Mouse (Mus musculus) embryo, embryonic 11.5 days (tissue): Measurements from ENCODE around the gene Ostm1.

ENCODE experiments used
- DNase-seq: peaks from one replicate; pipeline ENCODE4 v3.0.0-alpha.2; 2012; ENCODE audit warnings: low read depth, low spot score

Ostm1 gene

DNA sequence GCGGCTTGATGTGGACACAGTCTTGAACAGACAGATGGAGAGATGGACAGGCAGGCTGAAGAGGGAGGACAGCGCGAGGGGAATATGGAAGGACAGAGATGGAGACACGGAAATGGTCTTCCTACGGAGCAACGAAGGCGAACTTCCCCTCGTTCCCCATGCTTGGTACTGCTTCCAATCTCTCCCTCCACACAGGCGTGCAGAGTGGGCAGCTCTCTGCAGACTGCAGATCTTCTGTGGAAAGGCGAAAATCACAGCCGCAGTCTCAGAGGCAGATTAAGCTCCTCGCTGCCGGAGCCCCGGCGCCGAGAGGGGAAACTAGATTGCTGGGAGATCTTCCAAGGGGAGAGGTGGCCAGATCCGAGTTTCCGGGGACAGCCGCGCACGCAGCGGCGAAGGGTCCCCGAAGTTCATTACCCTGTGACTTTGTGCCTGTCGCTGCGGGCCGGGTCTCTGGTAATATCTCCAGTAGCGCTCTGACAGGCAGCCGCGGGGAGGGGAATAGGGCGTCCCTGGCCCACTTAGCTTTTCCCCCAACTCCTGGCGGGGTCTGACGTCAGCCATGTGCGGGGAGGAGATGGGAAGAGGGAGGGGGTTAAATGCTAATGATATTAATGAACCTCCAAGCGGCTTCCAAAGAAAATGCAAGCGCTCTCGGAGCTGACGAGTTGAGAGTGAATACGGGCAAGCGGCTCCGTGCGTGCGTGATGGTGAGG, at the start of gene Ostm1, which contains the start of gene Nr2e1:
Gene Ostm1, plus strand, starts transcription at position 666 of the 716 bp plus-strand sequence.
Gene Nr2e1, minus strand, starts transcription at position 476 of the 716 bp plus-strand sequence.
- DNase-seq, result no peak

DNA sequence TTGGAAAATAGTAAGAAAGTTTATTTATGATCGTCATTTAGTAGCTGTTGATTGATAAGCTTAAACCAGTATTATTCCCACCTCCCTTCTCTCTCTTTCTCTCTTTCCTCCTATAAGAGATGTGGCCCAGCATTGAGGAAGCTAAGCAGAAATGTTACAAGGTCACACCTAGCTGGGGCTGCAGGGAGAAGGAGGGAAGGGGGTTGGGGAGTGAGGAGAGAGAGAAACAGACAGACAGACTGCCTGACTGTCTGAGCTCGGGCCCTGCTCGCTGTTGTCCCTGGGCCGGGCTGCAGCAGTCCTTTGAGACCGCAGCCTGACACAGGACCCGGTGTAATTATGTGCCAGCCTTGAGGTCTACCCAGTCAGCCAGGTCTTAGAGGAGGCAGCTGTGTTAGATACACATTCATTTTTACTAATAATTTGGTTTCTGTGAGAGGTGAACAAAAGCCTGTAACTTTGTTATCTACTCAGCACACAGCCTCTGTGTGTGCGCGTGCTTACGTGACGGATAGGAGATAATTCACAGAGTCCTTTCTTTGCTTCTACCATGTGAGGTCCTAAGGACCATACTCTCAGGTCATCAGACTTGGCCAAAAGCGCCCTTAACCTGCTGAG, 49.7 kb upstream of the Ostm1 start:
- no peak for DNase-seq

DNA sequence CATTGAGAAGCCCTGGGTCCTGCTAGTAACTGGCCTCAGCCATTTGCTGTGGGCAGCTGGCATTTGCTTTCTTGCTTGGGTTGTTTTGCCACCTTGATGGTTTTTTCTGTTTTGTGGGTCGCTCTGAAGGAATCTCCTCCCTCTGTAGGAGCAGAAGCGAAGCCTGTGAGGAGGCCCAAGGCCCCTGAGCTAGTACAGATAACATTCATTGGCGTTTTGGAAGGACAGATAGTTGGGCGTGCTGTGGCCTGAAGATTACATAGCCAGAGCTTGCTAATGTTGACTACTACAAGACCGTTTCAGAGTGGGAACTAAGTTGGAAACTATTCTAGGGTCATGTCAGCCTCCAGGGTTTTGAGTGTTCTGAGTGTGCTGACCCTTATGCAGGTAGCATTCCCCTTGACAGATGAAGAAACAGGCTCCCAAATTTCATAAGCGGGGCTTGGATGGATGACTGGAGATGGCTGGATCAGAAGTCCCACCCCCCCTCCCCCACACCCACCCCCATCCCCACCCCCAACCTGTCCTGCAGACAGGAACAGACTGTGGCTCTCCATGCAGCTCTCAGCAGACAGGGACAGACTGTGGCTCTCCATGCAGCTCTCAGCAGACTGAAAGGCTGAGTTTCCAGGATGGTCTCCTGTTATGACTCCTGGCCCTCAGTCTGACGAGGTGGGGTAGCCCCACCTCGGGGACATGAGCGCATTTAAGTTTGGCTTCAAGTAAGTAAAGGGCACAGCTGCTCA, 45.9 kb upstream of the Ostm1 start:
- no peak for DNase-seq

DNA sequence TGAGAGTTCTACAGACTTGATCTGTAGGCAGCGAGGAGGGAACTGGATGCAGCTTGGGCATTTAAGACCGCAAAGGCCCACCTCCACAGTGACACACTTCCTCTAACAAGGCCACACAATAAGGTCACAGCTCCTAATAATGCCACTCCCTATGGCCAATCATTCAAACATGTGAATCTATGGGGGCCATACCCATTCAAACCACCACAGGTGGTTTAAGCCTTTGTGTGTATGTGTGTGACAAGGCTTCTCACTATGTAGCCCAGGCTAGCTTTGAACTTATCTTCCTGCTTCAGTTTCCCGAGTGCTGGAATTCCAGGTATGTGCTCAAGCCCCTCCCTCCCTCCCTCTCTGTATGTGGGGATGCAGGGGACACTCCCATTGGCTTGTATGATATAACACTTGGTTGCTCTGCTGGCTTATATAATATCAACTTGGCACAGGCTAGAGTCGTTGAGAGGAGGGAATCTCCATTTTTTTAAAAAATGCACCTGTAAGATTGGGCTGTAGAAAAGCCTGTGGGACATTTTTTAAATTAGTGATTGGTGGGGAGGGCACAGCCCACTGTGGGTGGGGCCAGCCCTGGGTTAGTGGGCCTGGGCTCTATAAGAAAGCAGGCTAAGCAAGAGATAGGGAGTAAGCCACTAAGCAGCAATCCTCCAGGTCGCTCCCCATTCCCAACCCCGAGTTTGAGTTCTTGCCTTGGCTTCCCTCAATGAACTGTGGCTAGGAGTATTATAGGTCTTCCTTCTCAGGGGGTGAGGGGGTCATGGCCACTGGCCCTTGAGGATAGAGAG, 37.7 kb upstream of the Ostm1 start:
- DNase-seq, result no peak

DNA sequence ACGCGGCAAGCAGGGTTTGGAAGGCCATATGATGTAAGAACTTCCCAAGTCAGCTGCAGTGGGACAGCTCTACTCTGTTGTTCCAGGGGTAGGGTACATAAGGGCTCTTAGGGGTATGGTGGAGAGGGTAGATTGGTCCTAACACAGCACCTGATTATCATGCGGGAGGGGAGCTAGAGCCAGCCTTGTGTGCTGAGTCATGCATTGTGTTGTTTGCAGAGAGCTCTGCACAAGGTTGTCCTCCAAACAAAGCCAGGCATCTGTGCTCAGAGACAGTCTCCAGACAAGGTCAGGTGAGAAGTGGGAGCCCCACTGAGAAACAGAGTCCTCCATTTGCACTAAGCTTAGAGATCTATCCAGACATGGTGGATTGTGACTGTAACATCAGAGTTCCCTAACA, 37.1 kb upstream of the Ostm1 start:
- no peak for DNase-seq

DNA sequence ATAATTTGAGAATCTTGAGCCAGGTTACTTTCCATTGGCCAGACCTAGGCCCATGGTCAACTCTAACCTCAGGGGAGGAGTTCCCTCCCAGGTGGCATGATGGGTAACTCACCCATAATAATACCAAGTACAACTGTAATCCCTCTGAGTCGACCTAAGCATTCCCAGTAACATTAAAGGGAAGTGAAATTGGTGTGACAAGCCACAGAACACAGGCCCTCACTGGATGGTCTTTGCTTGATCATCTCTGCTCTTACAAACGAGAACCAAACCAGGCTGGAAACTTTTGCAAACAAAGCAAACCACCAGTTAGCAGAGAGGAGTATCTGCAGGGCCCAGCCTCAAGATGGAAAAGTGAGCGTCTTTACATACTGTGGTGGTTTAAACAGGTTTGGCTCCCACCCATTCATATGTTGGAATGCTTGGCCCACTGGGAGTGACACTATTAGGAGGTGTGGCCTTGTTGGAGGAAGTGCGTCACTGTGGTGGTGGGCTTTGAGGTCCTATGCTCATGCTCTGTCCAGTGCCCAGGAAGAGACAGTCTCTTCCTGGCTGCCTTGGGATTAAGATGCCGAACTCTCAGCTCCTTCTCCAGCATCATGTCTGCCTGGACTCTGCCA, 23.9 kb upstream of the Ostm1 start:
- no peak for DNase-seq

DNA sequence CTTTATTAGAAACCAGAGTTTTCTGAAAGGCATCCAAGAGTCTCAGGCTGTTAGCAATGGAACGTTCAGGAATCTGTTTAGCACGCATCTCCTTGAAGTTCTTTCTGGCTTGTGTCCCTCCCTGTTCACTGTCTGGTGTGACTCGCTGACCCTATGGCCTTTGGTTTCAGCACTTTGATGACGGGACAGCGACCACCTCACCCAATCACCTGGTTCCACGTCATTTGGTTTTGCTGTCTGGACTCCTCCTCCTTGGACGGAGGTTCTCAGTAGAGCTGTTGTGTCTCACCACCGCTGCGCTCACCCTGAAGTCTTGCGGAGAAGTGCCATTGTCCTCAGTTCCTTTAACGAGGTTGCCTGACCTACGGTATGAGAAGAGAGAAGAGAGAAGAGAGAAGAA, 21.4 kb upstream of the Ostm1 start:
- DNase-seq, result no peak

DNA sequence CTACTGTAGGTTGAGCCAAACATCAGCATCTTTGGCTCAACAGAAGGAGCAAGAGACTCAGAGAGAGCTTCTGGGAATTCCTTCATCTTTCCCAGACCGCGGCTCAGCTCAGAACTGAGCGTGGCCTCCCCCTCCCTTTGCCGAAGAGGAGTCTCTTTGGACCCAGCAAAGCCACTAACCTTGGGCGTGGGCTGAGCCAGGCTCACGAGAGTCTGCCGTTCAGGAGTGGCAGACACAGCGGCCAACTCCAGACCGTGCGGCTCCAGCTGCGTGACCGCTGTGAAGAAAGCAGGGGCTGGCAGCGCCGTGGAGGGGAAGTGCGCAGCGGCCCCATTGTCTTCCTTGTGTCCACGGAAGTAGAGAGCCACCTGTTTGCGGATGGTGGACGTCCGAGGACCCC, 11.1 kb upstream of the Ostm1 start:
- no peak for DNase-seq

DNA sequence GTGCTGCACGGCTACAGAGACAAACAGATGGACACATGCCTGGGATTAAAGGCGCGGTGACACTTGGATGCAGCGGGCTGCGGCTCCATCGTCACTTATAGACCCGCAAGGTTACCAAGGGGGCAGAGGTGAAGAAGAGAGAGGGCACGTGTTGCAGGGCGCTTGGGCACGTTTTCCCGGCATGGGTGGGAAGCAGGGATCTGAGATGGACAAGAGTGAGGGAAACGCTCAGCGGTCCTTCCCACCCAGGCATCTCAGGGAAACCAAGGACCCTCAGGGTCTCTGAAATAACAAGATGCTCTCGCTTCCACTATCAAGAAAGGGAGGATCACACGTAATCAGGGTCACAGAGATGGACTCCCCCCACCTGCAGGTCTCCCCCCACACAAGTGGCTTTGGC, 10.7 kb upstream of the Ostm1 start:
- no peak for DNase-seq

DNA sequence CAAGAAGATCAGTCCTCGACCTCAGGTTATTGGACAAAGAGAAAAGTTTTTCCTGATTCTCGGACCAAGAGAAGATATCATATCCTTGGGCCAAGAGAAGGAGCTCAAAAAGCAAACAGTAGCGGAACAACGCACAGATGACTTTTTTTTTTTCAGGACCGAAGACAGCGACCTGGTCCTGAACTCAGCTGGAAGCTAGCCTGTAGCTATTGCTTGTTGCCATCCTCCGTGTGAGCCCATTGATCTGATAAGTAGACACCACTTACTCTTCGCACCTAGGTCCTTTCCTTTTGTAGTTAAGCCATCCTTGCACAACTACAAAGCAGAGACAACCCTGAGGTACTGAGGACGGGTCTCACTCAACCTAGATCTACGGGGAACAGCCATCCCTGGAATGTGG, 9.0 kb upstream of the Ostm1 start:
- DNase-seq, result no peak

DNA sequence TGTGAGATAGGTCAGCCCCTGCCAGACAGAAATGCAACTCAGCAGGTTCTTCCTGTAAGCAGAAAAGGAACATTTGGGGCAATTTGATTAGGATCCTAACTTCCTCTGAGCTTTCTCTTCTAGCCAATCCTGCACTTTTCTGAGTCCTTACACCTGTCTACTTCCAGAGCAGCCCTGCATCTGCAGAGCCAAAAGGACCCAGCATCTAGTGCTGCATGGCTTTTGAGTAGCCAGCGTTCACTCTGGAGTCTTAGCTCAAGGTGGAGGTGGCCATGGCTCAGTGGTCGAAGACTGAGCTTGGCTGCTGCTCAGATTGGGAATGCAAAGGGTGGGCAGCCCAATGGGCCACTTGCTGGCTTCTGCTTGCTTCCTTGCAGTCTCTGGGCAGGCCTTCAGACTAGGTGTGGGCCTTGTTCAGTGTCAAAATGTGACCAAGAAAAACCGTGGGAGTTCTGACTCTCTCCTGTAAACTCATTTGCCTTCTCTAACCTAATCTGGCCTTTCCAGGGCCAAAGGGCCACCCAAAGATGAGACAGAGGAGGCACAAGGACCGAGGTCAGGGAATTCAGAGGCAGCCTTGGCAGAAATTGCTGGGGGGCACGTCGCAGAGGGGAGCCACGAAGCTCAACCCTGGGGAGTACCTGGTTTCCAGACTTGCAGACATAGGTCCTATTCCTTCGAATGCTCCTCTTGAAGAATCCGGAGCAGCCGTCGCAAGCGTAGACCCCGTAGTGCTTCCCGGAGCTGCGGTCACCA, 5.9 kb upstream of the Ostm1 start:
- no peak for DNase-seq

DNA sequence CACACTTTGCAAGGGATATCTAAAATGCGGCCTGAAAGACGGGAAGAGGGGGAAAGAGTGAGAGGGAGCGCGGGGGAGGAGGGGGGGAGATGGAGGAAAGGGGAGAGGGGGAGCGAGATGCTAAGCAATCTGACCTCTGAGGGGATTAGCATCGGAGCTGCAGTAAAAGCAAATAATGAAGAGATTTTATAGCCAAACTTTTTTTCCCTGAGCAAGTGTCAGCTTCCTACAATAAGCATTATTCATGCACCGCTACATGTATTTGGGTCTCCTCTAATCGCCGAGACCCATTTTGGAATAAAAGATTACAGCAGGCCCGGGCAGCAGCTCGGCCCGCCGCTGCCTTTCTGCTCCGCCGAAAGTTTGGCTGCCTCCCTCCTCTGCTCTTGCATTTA, 5.3 kb upstream of the Ostm1 start:
- no peak for DNase-seq

DNA sequence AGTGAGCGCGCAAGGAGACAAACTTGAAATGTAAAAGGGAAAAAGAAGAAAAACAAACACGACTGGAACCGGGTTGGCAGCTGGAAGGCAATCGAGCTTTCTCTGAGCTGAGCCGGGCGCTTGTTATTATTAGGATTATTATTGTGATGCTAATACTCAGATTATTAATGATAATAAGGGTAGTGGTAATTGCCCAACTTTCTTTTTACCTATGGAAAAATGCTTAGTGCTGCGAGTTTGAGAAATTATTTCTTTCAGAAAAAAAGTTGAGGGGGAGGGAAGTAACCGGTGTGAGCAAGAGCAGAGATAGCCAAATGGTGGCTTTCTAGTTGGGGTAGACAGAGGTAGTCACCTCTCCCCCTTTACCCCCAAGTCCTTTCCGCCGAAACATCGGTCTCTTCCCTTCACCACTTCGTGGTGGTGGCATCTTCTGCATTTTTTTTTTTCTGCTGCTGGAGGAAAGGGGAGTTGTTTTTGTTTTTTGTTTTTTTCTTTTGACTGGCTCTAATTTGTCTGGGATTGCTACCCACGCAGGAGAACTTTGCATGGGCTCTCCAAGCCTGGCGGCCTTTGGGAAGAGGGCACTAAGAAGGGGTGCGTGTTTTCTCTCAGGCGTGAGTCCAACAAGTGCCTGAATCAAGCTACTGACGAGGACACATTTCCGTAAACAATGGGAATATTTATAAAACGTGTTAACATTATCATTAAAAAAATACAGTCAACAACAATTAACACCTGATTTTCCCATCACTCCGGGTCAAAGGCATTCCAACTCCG, 4.7 kb upstream of the Ostm1 start:
- DNase-seq, result no peak

DNA sequence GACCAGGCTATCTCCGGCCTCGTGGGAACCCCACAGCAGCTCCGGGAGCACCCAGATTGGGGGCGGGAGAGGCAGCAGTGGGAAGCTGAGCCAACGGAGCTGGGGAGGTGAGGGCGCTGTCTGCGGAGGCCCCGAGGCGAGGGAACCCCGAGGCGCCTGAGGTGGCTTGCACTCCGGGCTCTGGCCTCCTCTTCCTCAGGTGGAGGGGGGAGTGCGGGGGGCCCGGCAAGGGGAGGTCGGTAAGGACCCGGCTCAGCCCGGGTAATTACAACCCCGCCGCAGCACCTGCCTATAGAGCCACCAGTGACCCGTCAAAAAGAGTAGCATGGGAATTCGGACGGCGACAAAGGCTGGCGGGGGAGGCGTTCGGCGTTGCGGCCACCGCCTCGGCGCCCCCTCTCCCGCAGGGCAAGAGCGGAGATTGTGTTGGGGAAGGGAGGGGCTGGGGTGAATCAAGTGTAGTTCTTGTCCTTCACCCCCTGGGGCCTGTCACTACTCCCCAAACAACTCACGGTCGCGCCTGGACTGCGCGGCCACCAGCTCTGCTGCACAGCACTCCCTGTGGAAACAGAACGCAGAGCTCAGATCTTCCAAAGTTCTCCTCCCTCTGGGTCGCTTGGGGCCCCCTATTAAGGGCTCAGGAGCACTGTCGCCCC, 4.0 kb upstream of the Ostm1 start:
- DNase-seq, result no peak

DNA sequence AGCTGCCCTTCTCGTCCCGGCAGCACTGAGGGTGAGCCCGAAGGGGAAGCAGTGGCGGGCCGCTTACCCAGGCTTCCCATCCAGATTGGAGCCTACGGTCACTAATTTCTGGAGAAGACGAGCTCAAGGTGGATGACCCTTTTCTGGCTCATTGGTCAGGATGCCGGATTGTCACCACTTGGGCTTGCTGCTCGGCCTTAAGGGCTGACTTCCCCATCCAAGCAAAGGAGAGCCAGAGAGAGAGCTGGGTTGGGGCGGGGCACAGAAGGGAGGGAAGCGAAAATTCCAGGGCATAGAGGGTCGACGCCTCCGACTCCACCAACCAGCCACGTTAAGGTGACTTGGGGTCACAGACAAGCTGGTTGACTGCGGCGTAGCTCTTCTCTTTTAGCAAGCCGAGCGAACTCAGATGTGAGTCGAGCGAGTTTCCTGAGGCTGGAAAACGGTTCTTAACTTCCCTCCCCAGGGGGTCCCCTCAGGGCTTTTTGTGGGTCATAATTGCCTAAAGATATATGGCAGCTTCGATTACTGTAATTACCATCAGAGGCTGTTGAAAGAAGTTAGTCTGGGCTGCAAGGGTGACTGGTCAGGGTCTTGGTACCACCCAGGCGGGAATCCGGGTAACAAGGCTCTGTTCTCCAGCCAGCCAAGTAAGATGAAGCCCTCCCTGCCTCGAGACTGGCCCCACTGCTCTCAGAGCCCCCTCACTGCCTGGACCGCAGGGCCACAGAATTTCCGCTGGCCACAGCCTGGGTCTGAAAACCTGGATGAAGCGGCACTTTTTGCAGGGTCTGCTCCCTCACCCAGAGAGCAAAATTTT, 3.3 kb upstream of the Ostm1 start:
- DNase-seq, result no peak

DNA sequence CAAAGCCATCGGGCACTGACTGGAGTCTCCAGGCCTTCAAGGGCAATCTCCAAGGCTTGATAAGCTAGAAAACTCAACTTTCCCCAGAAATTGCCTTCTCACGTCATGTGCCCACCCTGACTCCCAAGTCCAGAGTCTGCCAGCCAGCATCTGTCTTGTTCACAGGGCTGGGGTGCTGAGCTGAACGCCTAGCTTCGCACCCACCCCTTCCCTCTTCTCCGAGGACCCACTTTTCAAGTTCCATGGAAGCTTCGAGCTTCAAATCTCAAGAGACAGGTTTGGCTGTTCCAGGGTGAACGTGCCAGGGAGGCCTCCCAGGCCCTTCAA, 2.7 kb upstream of the Ostm1 start:
- DNase-seq, result no peak

DNA sequence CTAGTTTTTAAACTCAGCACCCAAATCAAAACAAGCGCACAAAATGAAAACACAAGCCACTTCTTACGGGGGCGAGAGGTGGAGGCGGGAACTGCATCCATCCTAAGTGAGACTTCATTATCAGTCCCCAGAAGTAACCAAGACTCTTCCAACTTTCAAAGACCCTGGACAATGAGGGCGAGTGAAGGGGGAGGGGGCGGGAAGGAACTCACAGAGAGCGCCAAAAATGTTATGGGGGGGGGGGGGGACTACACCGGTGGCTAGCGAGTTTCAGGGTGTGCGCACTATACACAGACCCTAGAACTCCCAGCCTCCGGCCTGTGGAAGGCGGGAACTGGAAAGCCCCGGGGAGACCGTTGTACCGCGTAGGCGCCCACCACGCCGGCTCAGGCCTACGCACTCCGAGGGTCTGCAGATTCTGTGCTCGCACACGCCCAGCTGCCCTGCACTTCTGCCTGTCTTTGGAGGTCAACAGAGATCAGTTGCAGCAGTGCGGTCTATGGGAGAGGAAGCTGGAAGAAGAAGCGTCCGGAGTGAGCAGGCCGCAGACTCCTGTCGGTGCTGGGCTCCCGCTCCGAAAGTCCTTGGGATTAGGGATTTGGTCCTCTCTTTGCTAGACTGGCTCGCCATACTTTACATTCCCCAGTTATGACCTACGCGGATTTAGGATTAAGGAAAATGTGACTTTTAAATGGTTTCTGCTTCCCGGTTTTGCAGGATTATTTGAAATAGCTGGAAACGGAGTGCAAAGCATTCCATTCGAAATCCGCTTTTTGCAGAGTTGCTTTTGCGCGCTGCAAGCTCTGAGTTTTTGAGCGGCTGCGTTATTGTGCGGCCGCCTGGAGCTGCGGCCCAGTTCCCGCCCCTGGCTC, 1.7 kb upstream of the Ostm1 start:
- DNase-seq, result no peak

DNA sequence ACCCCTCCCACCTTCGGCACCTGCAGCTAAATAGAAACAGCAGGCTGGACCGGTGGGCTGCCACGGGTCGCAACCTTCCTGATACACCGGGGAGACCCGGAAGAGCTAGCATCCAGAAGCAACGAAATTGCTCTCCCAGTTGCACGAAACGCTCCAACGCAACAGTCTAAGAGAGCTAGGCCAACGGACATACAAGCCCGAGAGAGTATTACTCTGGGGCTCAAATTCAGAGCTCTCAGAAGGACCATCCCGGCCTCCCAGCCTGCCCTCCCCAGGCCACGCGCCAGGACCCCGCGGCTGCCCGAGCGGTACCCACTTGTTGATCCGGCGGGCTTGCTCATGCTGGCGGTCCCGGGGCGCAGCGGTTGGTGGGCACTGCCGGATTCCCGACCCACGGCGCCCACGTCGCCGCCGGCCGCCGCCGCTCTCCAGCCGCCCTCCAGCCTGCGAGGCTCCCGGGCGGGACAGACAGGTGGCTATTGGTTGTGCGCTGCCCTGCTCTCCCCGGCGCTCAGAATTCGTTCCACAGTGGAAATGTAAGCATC, 984 bp upstream of the Ostm1 start:
- no peak for DNase-seq
